Mouse (Mus musculus): ENCODE results near the gene Sulf2. TPM values are rescaled to one million over a fixed set of nuclear protein-coding genes. Genes with fewer than 3 reads are reported as not detected.
A peak's percentile ranks its signal among the peaks of the same experiment; 100 is the strongest.
"Not testable (repeated sequence)": the region's sequence is repeated elsewhere in the genome, so short reads cannot be mapped to it uniquely, and the experiment has no call there.

Sulf2 gene
- polyA plus RNA-seq, 1 experiment from 2014 or later: 127 TPM

- H3K4me2 ChIP-seq; H3K27me3 ChIP-seq; H3K4me3 ChIP-seq; H3K9ac ChIP-seq; ATAC-seq (ENCODE audit: insufficient number of reproducible peaks, insufficient read depth, low FRiP score, low TSS enrichment, low read depth); H3K36me3 ChIP-seq; H3K9me3 ChIP-seq: not testable (repeated sequence)
- peaks cover 34% of the 10 kb centered on the region for H3K4me1 ChIP-seq
- 54% methylated on average over 8 of the region's 8 CpGs for WGBS
- H3K27ac ChIP-seq: peak overlapping the region; percentile 28; the same call in 1 of the 2 replicates
Measured at GRCm38 (mm10) chr2:166187319-166187718, 31.9 kb upstream of the Sulf2 start.

GRCm38 (mm10) chr2:166186244-166186948 lies 30.9 kb upstream of the Sulf2 start:
- WGBS: 84% methylated on average over 16 of the region's 16 CpGs
- Histone ChIP-seq H3K4me3 (no peak overlapping the region), H3K36me3 (no peaks in the 10 kb centered on the region), H3K4me2 (no peak overlapping the region), H3K9me3 (no peaks in the 10 kb centered on the region), H3K27ac (peak overlapping the region; percentile 28; the same call in 1 of the 2 replicates), H3K9ac (0 out of 2 replicates have a peak overlapping the region, but pooled peaks have one; percentile 16), H3K4me1 (peaks cover 38% of the 10 kb centered on the region), H3K27me3 (no peaks in the 10 kb centered on the region)
- ATAC-seq (ENCODE audit: insufficient number of reproducible peaks, insufficient read depth, low FRiP score, low TSS enrichment, low read depth): no peak

- H3K4me3 ChIP-seq: no peak overlapping the region
- H3K27ac ChIP-seq: no peak overlapping the region
- H3K9ac ChIP-seq: no peak overlapping the region
- ATAC-seq (ENCODE audit: insufficient number of reproducible peaks, insufficient read depth, low FRiP score, low TSS enrichment, low read depth): no peak
- H3K4me2 ChIP-seq: no peak overlapping the region
- H3K36me3 ChIP-seq: no peaks in the 10 kb centered on the region
- WGBS: 85% methylated on average over 6 of the region's 6 CpGs
- H3K9me3 ChIP-seq: no peaks in the 10 kb centered on the region
- H3K4me1 ChIP-seq: peaks cover 38% of the 10 kb centered on the region
- no peaks in the 10 kb centered on the region for H3K27me3 ChIP-seq
Measured at GRCm38 (mm10) chr2:166185768-166186167, 30.3 kb upstream of the Sulf2 start.

- no peaks in the 10 kb centered on the region for H3K36me3 ChIP-seq
- H3K9me3 ChIP-seq: no peaks in the 10 kb centered on the region
- H3K9ac ChIP-seq: no peak overlapping the region
- no peak overlapping the region for H3K4me2 ChIP-seq
- no peak for ATAC-seq (ENCODE audit: insufficient number of reproducible peaks, insufficient read depth, low FRiP score, low TSS enrichment, low read depth)
- 63% methylated on average over 6 of the region's 6 CpGs for WGBS
- no peak overlapping the region for H3K4me3 ChIP-seq
- H3K27me3 ChIP-seq: no peaks in the 10 kb centered on the region
- no peak overlapping the region for H3K27ac ChIP-seq
- H3K4me1 ChIP-seq: peaks cover 42% of the 10 kb centered on the region
Measured at GRCm38 (mm10) chr2:166184417-166184816, 29.0 kb upstream of the Sulf2 start.

- Histone ChIP-seq H3K36me3 (no peaks in the 10 kb centered on the region), H3K27ac (peak overlapping the region; percentile 98), H3K4me3 (no peak overlapping the region), H3K9me3 (no peaks in the 10 kb centered on the region), H3K4me1 (peaks cover 51% of the 10 kb centered on the region), H3K27me3 (no peaks in the 10 kb centered on the region), H3K4me2 (no peak overlapping the region), H3K9ac (peak overlapping the region; percentile 11; the same call in 1 of the 2 replicates)
- no peak for ATAC-seq (ENCODE audit: insufficient number of reproducible peaks, insufficient read depth, low FRiP score, low TSS enrichment, low read depth)
- 73% methylated on average over 15 of the region's 15 CpGs for WGBS
Measured at GRCm38 (mm10) chr2:166182009-166182685, 26.7 kb upstream of the Sulf2 start.

- WGBS: 7% methylated on average over 11 of the region's 11 CpGs
- no peak overlapping the region for H3K4me3 ChIP-seq
Measured at GRCm38 (mm10) chr2:166180744-166181508, 25.5 kb upstream of the Sulf2 start.

GRCm38 (mm10) chr2:166180136-166180649 lies 24.7 kb upstream of the Sulf2 start:
- 4% methylated on average over 5 of the region's 5 CpGs for WGBS
- Histone ChIP-seq H3K9me3 (no peaks in the 10 kb centered on the region), H3K27me3 (no peaks in the 10 kb centered on the region), H3K4me1 (peaks cover 60% of the 10 kb centered on the region), H3K9ac (0 out of 2 replicates have a peak overlapping the region, but pooled peaks have one; percentile 27), H3K4me2 (peak overlapping the region; percentile 33), H3K36me3 (no peaks in the 10 kb centered on the region), H3K27ac (peak overlapping the region; percentile 98), H3K4me3 (no peak overlapping the region)
- peak; percentile 63 for ATAC-seq (ENCODE audit: insufficient number of reproducible peaks, insufficient read depth, low FRiP score, low TSS enrichment, low read depth)

More at GRCm38 (mm10) chr2:166180744-166181508, 25.5 kb upstream of the Sulf2 start:
- Histone ChIP-seq H3K27me3 (no peaks in the 10 kb centered on the region), H3K9ac (no peak overlapping the region), H3K27ac (peak overlapping the region; percentile 98), H3K4me1 (peaks cover 53% of the 10 kb centered on the region), H3K9me3 (no peaks in the 10 kb centered on the region), H3K36me3 (no peaks in the 10 kb centered on the region), H3K4me2 (peak overlapping the region; percentile 33)
- ATAC-seq (ENCODE audit: insufficient number of reproducible peaks, insufficient read depth, low FRiP score, low TSS enrichment, low read depth): peak; percentile 82

GRCm38 (mm10) chr2:166179457-166180101 lies 24.1 kb upstream of the Sulf2 start:
- H3K36me3 ChIP-seq: no peaks in the 10 kb centered on the region
- H3K27ac ChIP-seq: peak overlapping the region; percentile 98
- peaks cover 66% of the 10 kb centered on the region for H3K4me1 ChIP-seq
- no peaks in the 10 kb centered on the region for H3K9me3 ChIP-seq
- 0 out of 2 replicates have a peak overlapping the region, but pooled peaks have one; percentile 27 for H3K9ac ChIP-seq
- 27% methylated on average over 4 of the region's 4 CpGs for WGBS
- no peaks in the 10 kb centered on the region for H3K27me3 ChIP-seq
- no peak overlapping the region for H3K4me3 ChIP-seq
- ATAC-seq (ENCODE audit: insufficient number of reproducible peaks, insufficient read depth, low FRiP score, low TSS enrichment, low read depth): peak; percentile 23; the same call in 1 of the 2 replicates
- H3K4me2 ChIP-seq: peak overlapping the region; percentile 33

GRCm38 (mm10) chr2:166175552-166176136 lies 20.2 kb upstream of the Sulf2 start:
- Histone ChIP-seq H3K4me3 (no peak overlapping the region), H3K27me3 (peaks cover 15% of the 10 kb centered on the region; the same call in 1 of the 2 replicates), H3K4me1 (peaks cover 75% of the 10 kb centered on the region), H3K9me3 (no peaks in the 10 kb centered on the region), H3K27ac (peak overlapping the region; percentile 83), H3K36me3 (no peaks in the 10 kb centered on the region), H3K9ac (no peak overlapping the region), H3K4me2 (no peak overlapping the region)
- no peak for ATAC-seq (ENCODE audit: insufficient number of reproducible peaks, insufficient read depth, low FRiP score, low TSS enrichment, low read depth)
- WGBS: 54% methylated on average over 8 of the region's 8 CpGs

GRCm38 (mm10) chr2:166175145-166175544 lies 19.7 kb upstream of the Sulf2 start:
- Histone ChIP-seq H3K4me1 (peaks cover 75% of the 10 kb centered on the region), H3K27me3 (peaks cover 15% of the 10 kb centered on the region; the same call in 1 of the 2 replicates), H3K4me2 (no peak overlapping the region), H3K36me3 (no peaks in the 10 kb centered on the region), H3K27ac (peak overlapping the region; percentile 83), H3K4me3 (no peak overlapping the region), H3K9ac (no peak overlapping the region), H3K9me3 (no peaks in the 10 kb centered on the region)
- WGBS: 8% methylated on average over 3 of the region's 3 CpGs
- ATAC-seq (ENCODE audit: insufficient number of reproducible peaks, insufficient read depth, low FRiP score, low TSS enrichment, low read depth): 0 out of 2 replicates have a peak, but pooled peaks have one; percentile 40

All from embryonic facial prominence, embryonic 13.5 days (tissue).